Mouse (Mus musculus) limb, embryonic 11.5 days (tissue): ENCODE data around the gene Rapgef4. TPM values are rescaled to one million over a fixed set of nuclear protein-coding genes. Genes with fewer than 3 reads are reported as not detected.

ENCODE experiments used
- ATAC-seq: fragments of 200-750 bp; cut with Nextera tagmentation; 2 replicates; pipeline ENCODE4 v1.8.0; 2017; ENCODE audit warnings: low read depth; ENCODE audit not compliant: insufficient number of reproducible peaks, low FRiP score, low TSS enrichment
- DNase-seq: peaks from one replicate; pipeline ENCODE4 v3.0.0-alpha.2; 2015; ENCODE audit warnings: low spot score
- H3K27ac ChIP-seq: fragments of 300-500 bp; sonication (generic); replicated peaks from 2 replicates; pipeline ENCODE4 v1.5.1; 2014; ENCODE audit warnings: low read depth, mild to moderate bottlenecking, low read length
- H3K27me3 ChIP-seq: fragments of 300-500 bp; sonication (generic); 2 replicates; pipeline ENCODE4 v1.6.1; 2014; ENCODE audit warnings: mild to moderate bottlenecking, low read length, mixed read lengths; ENCODE audit not compliant: control insufficient read depth, insufficient read depth
- H3K36me3 ChIP-seq: fragments of 300-500 bp; sonication (generic); 2 replicates; pipeline ENCODE4 v1.6.1; 2014; ENCODE audit warnings: mild to moderate bottlenecking, low read length, moderate library complexity, mixed read lengths; ENCODE audit not compliant: control insufficient read depth, insufficient read depth
- H3K4me1 ChIP-seq: fragments of 300-500 bp; sonication (generic); 2 replicates; pipeline ENCODE4 v1.6.1; 2014; ENCODE audit warnings: low read length, mixed read lengths; ENCODE audit not compliant: control insufficient read depth, insufficient read depth
- H3K4me2 ChIP-seq: fragments of 300-500 bp; sonication (generic); 2 replicates; pipeline ENCODE4 v1.6.1; 2014; ENCODE audit warnings: low read depth, mild to moderate bottlenecking, moderate library complexity; ENCODE audit not compliant: severe bottlenecking
- H3K4me3 ChIP-seq: fragments of 300-500 bp; sonication (generic); 2 replicates; pipeline ENCODE4 v1.5.1; 2014; ENCODE audit warnings: low read depth, low read length
- H3K9ac ChIP-seq: fragments of 300-500 bp; sonication (generic); 2 replicates; pipeline ENCODE4 v1.6.1; 2014; ENCODE audit warnings: mild to moderate bottlenecking, low read length
- H3K9me3 ChIP-seq: fragments of 300-500 bp; sonication (generic); 2 replicates; pipeline ENCODE4 v1.6.1; 2016; ENCODE audit warnings: low read length; ENCODE audit not compliant: control insufficient read depth
- WGBS: fragments of 180-500 bp; shearing (Covaris S2); extraction: QIAGEN DNeasy Blood & Tissue Kit; methylation state at CpG from one replicate; pipeline ENCODE4 v1.1.7; 2014; 5-methylcytosine and 5-hydroxymethylcytosine counted together
- polyA plus RNA-seq: library from polyadenylated mRNA; unstranded; fragments of >200 nt; fragmentation: Nextera tagmentation; extraction: Ambion mirVana; gene quantifications from 2 replicates; pipeline ENCODE4 v1.2.1, GENCODE M21; 2014

The Rapgef4 gene
- polyA plus RNA-seq, 1 experiment from 2014 or later: 0.88 TPM

DNA sequence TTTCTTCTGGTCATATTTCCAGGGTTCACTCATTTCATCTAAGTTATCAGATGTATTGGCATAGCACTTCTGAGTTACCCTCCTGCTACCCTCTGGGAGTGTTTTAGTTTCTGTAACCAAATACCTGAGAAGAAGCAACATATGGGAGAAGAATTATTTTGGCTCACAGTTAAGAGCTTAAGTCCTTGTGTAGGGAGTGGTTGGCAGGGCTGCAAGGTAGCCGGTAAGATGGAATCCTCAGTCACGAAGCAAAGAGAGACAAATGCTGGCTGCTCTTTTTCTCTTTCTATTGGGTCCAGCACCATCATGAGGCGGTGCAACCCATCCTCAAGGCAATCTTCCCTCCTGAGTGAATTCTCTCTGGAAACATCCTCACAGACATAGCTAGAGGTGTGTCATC is 11.1 kb downstream of the Rapgef4 start:
- Histone ChIP-seq H3K27me3 (no peaks in the 10 kb centered on the region), H3K9ac (no peak overlapping the region), H3K4me1 (no peaks in the 10 kb centered on the region), H3K27ac (no peak overlapping the region), H3K4me3 (no peak overlapping the region), H3K36me3 (no peaks in the 10 kb centered on the region; the same call in 1 of the 2 replicates), H3K4me2 (no peak overlapping the region), H3K9me3 (no peaks in the 10 kb centered on the region)
- 89% methylated on average over 3 of the region's 3 CpGs for WGBS
- ATAC-seq (no peak), DNase-seq (no peak)

DNA sequence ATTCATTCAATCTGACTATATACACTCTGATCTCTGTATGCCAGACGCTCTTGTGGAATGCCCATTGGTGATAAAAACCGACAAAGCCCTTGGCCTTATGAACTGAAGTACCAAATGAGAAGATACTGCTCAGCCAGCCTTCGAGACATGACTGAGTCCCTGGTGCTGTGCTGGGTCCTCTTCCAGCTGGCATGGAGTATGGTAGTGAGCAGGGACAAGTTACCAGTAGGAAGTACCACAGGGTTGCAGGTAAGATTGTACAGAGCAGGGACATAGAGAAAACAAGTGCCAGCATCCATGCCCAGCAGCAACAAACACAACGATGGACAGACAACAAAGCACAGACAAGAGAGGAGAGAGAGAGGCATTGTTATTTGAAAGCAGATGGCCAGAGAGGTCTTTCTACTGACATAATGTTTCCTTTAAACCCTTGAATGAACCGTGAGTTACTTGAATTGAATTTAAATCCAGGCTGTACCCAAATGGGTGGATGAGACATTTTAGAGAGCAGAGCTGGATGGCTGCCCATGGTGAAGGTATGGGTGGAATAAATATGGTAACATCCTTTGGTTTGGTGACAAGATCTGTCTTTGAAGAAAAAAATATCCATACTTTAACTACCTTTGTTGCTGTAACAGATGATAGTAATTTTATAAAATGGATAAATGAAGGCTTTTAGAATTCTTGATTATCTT is 12.8 kb downstream of the Rapgef4 start:
- Histone ChIP-seq H3K27me3 (no peaks in the 10 kb centered on the region), H3K27ac (no peak overlapping the region), H3K9ac (no peak overlapping the region), H3K9me3 (no peaks in the 10 kb centered on the region), H3K4me2 (no peak overlapping the region), H3K4me1 (no peaks in the 10 kb centered on the region), H3K36me3 (no peaks in the 10 kb centered on the region), H3K4me3 (no peak overlapping the region)
- ATAC-seq (no peak), DNase-seq (no peak)
- 88% methylated on average over 5 of the region's 5 CpGs for WGBS

DNA sequence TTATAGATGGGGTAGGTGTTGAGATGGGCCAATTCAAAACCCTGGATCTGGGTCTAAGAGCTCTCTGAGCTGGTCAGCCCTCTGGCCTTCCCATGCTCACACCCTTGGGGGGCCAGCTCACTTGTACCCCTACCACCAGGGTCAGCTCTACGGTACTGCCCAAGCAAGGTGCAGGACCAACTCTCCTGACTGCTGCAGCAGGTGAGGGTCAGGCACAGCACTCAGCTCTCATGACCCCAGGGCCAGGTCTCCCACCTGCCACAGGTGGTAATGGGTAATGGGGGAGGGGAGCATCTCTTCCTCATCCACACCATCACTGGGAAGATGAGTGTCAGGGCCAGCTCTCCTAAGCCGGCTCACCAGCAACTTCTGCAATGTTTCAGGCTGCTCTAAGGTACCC is 17.5 kb downstream of the Rapgef4 start:
- no peak overlapping the region for H3K9ac ChIP-seq
- no peak overlapping the region for H3K4me2 ChIP-seq
- no peak overlapping the region for H3K4me3 ChIP-seq
- DNase-seq (no peak), ATAC-seq (no peak)
- no peak overlapping the region for H3K27ac ChIP-seq
- H3K9me3 ChIP-seq: no peaks in the 10 kb centered on the region
- H3K27me3 ChIP-seq: no peaks in the 10 kb centered on the region
- no peaks in the 10 kb centered on the region for H3K4me1 ChIP-seq
- 92% methylated on average over 2 of the region's 2 CpGs for WGBS
- no peaks in the 10 kb centered on the region for H3K36me3 ChIP-seq

DNA sequence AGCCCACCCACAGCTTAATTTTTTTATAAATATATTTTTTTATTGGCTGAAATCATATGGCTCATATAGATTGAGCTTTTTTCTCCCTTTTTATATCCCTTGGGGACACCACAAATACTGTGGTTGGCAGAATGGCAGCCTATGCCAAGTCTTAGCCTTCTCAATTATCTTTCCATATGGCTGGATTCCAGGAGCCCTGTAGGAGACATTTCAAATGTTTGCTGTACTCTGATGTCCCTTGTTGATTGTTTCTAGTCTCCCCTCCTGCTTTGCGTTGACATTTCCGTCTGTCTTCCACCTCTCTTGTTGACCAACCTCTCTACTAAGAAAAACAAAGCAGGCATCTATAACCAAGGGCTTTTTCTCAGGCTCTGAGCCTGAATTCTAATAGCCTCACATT is 19.1 kb downstream of the Rapgef4 start:
- ATAC-seq: no peak

DNA sequence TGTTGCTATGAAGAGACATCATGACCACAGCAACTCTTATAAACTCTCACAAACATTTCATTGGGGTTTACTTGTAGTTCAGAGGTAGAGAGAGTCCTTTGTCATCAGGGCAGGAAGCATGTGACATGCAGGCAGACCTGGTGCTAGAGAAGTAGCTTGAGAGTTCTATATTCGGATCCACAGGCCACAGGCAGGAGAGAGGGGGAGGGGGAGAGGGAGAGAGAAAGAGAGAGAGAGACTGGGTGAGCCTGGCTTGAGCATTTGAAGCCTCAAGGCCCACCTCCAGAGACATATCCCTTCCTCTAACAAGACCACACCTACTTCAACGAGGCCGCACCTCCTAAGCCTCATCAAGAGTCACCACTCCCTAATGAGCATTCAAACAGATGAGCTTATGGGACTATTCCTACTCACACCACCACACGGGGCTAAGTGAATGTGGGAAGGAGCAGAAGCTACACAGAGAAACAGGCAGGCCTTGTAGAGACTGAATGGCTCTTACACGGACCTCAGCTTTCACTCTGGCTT is 21.9 kb downstream of the Rapgef4 start:
- H3K27ac ChIP-seq: no peak overlapping the region
- no peaks in the 10 kb centered on the region for H3K4me1 ChIP-seq
- no peaks in the 10 kb centered on the region; the same call in 1 of the 2 replicates for H3K9me3 ChIP-seq
- no peak overlapping the region for H3K4me3 ChIP-seq
- no peak for ATAC-seq
- H3K4me2 ChIP-seq: no peak overlapping the region
- H3K36me3 ChIP-seq: no peaks in the 10 kb centered on the region
- no peak for DNase-seq
- no peak overlapping the region for H3K9ac ChIP-seq
- no peaks in the 10 kb centered on the region for H3K27me3 ChIP-seq
- 76% methylated on average over 5 of the region's 5 CpGs for WGBS

More for the DNA sequence above, 19.1 kb downstream of the Rapgef4 start:
- DNase-seq: no peak
- no peak overlapping the region for H3K27ac ChIP-seq
- 93% methylated on average over 2 of the region's 2 CpGs for WGBS
- no peak overlapping the region for H3K4me3 ChIP-seq
- H3K9ac ChIP-seq: no peak overlapping the region
- H3K4me2 ChIP-seq: no peak overlapping the region
- no peaks in the 10 kb centered on the region for H3K36me3 ChIP-seq
- H3K27me3 ChIP-seq: no peaks in the 10 kb centered on the region
- H3K4me1 ChIP-seq: no peaks in the 10 kb centered on the region
- no peaks in the 10 kb centered on the region for H3K9me3 ChIP-seq

DNA sequence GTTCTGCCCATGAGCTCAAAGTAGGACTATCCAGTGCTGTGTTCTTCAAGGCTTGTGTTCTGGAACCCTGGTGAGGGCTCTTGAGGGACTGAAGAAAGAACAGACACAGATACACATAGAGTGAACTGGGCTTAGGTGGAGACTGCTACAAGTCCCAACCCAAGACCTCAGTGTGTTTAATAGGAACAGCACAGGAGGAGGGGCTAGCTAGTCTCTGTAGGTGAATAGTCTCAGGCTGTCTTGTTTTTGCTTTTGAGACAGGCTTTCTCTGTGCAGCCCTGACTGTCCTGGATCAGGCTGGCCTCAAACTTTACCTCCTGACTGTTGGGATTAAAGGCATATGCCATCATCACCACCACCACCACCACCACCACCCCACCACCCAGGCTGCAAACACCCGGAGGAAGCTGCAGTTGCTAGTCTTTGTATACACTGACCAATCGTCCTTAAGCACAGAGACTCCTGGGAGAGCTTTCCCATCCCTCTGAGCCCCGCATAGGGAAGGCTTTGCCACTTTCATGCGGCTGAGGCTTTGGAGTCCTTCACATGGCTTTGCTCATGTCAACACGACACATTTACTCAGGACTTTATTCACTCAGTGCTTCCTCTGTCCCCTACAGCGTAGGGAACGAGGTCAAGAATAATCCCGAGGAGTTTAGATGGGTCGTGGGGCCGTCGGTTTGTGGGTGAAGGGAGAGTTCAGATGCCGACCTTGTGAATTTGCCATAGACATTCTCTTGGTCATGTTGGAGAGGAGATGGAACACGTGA is 22.9 kb downstream of the Rapgef4 start:
- Histone ChIP-seq H3K4me1 (no peaks in the 10 kb centered on the region), H3K4me2 (no peak overlapping the region), H3K4me3 (no peak overlapping the region), H3K9me3 (no peaks in the 10 kb centered on the region; the same call in 1 of the 2 replicates), H3K36me3 (no peaks in the 10 kb centered on the region), H3K27me3 (no peaks in the 10 kb centered on the region), H3K27ac (no peak overlapping the region), H3K9ac (no peak overlapping the region)
- WGBS: 82% methylated on average over 13 of the region's 13 CpGs
- DNase-seq: no peak
- no peak for ATAC-seq

DNA sequence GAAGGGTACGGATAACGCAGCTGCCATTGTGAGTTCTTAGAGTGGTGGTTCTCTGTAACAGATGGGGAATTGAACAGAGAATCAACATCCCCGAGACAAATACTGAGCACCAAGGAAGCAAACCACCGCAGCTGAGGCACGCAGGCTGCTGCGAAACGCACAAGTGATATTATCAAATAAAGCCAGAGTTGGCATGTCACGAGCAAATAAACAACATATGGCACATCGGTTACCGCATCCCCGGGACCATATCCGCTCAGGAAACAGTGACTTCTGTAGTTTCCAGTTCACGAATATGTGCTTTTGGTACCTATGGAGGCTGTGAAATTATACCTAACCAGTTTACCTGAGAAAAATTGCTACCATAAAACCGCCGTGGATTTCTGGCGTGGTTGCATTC is 24.0 kb downstream of the Rapgef4 start:
- no peak overlapping the region for H3K27ac ChIP-seq
- H3K27me3 ChIP-seq: no peaks in the 10 kb centered on the region
- no peaks in the 10 kb centered on the region for H3K36me3 ChIP-seq
- H3K4me3 ChIP-seq: no peak overlapping the region
- no peaks in the 10 kb centered on the region for H3K4me1 ChIP-seq
- H3K9ac ChIP-seq: no peak overlapping the region
- no peaks in the 10 kb centered on the region; the same call in 1 of the 2 replicates for H3K9me3 ChIP-seq
- no peak for DNase-seq
- ATAC-seq: no peak
- no peak overlapping the region for H3K4me2 ChIP-seq
- 90% methylated on average over 16 of the region's 16 CpGs for WGBS

DNA sequence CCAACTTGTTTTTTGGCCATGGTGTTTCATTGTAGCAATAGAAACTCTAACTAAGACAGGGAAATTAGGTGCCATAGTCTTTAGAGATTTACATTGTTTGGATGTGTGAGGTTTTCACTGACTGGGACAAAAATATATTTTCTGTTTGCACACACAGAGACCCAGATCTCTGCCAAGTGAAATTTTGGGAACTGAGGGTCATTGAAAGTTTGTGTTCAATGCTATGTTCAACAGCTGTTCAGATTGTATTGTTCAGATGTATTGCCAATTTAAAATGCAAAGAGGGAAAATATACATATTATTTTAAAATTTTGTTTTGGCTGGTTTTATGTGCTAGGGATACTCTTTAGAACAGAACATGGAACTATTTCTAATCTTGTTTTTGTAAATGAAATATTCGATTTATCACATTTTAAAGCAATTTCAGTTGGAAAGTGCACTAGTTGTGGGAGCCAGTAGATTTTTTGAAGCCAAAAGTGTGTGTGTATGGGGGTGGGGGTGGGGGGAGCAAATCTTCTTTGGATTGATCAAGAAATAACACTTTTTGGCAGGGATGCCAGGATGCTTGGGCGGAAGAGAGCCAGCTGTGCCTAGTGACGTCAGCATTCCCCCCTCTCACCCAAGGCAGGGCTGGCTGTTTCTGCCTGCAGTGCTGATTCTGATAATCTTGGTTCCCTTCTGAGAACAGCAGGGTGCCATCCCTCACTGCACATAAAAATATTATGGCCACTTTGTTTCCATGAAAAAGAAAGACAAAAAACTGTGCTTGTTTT is 28.6 kb downstream of the Rapgef4 start:
- H3K4me1 ChIP-seq: no peaks in the 10 kb centered on the region
- H3K4me2 ChIP-seq: no peak overlapping the region
- no peak overlapping the region for H3K27ac ChIP-seq
- no peaks in the 10 kb centered on the region for H3K27me3 ChIP-seq
- DNase-seq (no peak), ATAC-seq (no peak)
- 88% methylated on average over 3 of the region's 3 CpGs for WGBS
- no peaks in the 10 kb centered on the region for H3K36me3 ChIP-seq
- no peaks in the 10 kb centered on the region; the same call in 1 of the 2 replicates for H3K9me3 ChIP-seq
- H3K9ac ChIP-seq: no peak overlapping the region
- no peak overlapping the region for H3K4me3 ChIP-seq
